Mouse (Mus musculus) left cerebral cortex, postnatal 10 days (tissue): Measurements from ENCODE around the gene Mrps2. TPM values are rescaled to one million over a fixed set of nuclear protein-coding genes. Genes with fewer than 3 reads are reported as not detected.
A peak's percentile ranks its signal among the peaks of the same experiment; 100 is the strongest.

Experiments used
- DNase-seq, 2 experiments: peaks; one replicate each; pipeline ENCODE4 v3.0.0; 2021 to 2022; ENCODE audit warnings: low spot score in 2 of 2, mixed read lengths in 1 of 2; ENCODE audit errors: extremely low spot score in 1 of 2
- intact Hi-C: fragments of 180-260 bp; cut with DNase I; formaldehyde crosslinking; loops from one replicate; pipeline ENCODE4 v1.15.1; 2025
- total RNA-seq, 2 experiments: library from RNA; stranded (reverse); gene quantifications; 2 replicates each; pipeline ENCODE4 v1.2.3; 2021

Gene Mrps2
- total RNA-seq, 2 experiments from 2014 or later, result 38.8 to 38.9 TPM

GRCm38 (mm10) chr2:28512798-28513401, 45.0 kb downstream of the Mrps2 start, which contains the start of gene Ralgds:
Gene Ralgds, plus strand, starts transcription at chr2:28513125.
- intact Hi-C loops, result no loop called here

DNA sequence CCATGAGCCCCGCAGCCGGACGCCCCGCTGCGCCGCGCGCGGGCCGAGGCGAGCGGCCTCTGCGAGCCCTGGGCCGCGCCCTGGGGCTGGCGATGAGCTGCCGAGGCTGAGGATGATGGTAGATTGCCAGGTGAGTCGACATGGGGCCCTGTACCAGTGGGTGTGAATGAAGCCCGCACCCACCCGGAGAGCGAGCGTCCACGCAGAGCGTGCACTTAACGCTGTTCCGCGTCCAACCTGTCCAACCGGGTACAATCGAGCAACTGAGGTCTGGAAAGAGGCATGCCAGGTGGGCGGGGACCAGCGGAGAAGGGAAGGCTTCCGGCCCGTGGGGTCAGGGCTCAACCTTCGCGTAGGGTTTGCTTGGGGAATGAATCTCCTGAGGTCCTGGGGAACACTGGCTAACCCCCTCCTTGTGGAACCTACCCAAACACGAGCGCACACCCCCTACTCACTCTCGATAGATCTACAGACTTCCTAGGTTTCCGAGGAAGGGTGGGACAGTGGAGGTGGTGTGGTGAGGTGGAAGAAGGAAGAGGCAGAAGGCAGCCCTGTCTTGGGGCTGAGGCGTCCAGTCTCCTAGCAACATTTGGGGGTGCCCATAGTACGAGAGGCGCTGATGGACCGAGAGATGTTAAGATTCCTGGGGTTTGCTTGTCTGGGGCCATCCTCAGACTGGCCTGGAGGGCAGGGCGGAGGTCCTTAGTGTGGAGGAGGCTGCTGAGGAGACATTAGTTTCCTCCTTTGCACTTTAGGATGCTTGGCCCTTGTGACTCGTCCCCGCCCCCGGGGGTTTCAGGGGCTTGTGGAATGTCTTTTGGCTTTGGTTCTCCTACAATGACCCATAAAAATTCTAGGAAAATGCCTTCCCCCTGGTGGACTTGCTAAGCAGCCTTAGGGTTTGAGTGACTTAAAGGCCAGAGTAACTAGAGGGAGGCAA, 45.8 kb downstream of the Mrps2 start:
- peak in 1 of 2 experiments; percentile 65 for DNase-seq
- intact Hi-C loops, result loop anchor here (2.0 kb wide), 2 partner anchors 33 to 71 kb away; no protein-coding TSS in a partner anchor

More at GRCm38 (mm10) chr2:28512798-28513401, 45.0 kb downstream of the Mrps2 start, which contains the start of gene Ralgds:
- peak in 1 of 2 experiments; percentile 75 for DNase-seq

- DNase-seq, result peak; percentile 78 to 89
- intact Hi-C loops, result loop anchor here (2.0 kb wide), 2 partner anchors 32 to 70 kb away; no protein-coding TSS in a partner anchor
Observed at GRCm38 (mm10) chr2:28514489-28514888, 46.6 kb downstream of the Mrps2 start.

DNA sequence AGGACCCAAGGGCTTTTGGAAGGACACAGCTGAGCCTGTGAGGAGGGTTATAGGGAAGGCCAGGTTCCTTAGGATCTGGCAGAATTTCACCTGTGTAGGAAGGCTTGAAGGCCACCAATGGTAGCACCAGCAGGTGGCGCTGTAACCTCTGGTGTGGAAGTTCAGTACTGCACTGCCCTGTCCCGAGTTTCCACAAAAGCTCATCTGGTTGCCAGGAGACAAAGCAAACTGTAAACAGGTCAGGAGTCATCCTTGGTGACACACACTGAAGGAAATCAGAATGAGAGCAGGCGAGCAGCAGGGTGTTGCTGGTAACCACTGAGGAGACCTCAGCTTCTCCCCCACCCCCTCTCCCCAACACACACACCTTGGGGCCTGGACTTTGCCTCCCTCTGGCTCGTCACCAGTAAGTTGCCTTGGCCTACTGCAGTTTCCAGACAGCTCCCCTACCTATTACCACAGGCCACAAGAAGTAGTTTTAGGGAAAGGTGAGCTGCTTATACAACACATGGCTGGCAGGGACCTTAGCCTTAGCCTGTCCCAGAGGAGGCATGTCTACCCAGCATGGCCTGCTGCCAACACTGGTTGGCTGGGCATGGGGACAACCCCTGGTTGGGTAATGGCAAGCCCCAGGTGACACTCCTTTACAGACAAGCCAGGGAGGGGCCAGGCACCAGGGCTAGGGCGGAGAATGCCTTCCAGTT, 49.5 kb downstream of the Mrps2 start:
- intact Hi-C loops, result no loop called here
- DNase-seq, result peak in 1 of 2 experiments; percentile 87

GRCm38 (mm10) chr2:28518231-28518630, 50.4 kb downstream of the Mrps2 start:
- intact Hi-C loops, result no loop called here
- DNase-seq, result peak; percentile 59 to 83

GRCm38 (mm10) chr2:28520581-28520980, 52.7 kb downstream of the Mrps2 start:
- DNase-seq, result peak in 1 of 2 experiments; percentile 27

More at GRCm38 (mm10) chr2:28520581-28520980, 52.7 kb downstream of the Mrps2 start:
- intact Hi-C loops, result no loop called here

Other genes starting within 250 kb of the Mrps2 start
- gene Ppp1r26, start 21.3 kb upstream of the Mrps2 start, total RNA-seq, result 10 to 100 TPM; 26.9 to 27.3 TPM
- gene 1700007K13Rik, start 1.7 kb upstream of the Mrps2 start, total RNA-seq, result 1 to 10 TPM; 3.2 to 3.5 TPM
- gene Gbgt1, start 28.8 kb downstream of the Mrps2 start, total RNA-seq, result 1 to 10 TPM; 2.4 to 2.7 TPM
- gene Gm10134, start 38.0 kb downstream of the Mrps2 start, total RNA-seq, result 1 to 10 TPM; 1.8 to 3.1 TPM
- 100 to 1,000 TPM; 148 to 156 TPM for gene Ralgds, start 45.1 kb downstream of the Mrps2 start, total RNA-seq
- gene Cel, start 95.3 kb downstream of the Mrps2 start, total RNA-seq, result not detected
- gene Gtf3c5, start 115.7 kb downstream of the Mrps2 start, total RNA-seq, result 10 to 100 TPM; 18.6 to 20.2 TPM
- gene Gfi1b, start 153.9 kb downstream of the Mrps2 start, total RNA-seq, result not detected
- gene Tsc1, start 173.2 kb downstream of the Mrps2 start, total RNA-seq, result 10 to 100 TPM; 42.4 to 43.0 TPM
- gene Spaca9, start 231.7 kb downstream of the Mrps2 start, total RNA-seq, result under 1 TPM in 1 of 2 experiments, not detected in 1; 0.60 TPM
- gene Ak8, start 232.1 kb downstream of the Mrps2 start, total RNA-seq, result 1 to 10 TPM; 1.2 to 2.0 TPM